Mouse (Mus musculus): ENCODE results near the gene Cd47. TPM values are rescaled to one million over a fixed set of nuclear protein-coding genes. Genes with fewer than 3 reads are reported as not detected.
A peak's percentile ranks its signal among the peaks of the same experiment; 100 is the strongest.

The Cd47 gene
- total and polyA plus RNA-seq, 3 experiments, result 102 to 277 (median 142) TPM

DNA sequence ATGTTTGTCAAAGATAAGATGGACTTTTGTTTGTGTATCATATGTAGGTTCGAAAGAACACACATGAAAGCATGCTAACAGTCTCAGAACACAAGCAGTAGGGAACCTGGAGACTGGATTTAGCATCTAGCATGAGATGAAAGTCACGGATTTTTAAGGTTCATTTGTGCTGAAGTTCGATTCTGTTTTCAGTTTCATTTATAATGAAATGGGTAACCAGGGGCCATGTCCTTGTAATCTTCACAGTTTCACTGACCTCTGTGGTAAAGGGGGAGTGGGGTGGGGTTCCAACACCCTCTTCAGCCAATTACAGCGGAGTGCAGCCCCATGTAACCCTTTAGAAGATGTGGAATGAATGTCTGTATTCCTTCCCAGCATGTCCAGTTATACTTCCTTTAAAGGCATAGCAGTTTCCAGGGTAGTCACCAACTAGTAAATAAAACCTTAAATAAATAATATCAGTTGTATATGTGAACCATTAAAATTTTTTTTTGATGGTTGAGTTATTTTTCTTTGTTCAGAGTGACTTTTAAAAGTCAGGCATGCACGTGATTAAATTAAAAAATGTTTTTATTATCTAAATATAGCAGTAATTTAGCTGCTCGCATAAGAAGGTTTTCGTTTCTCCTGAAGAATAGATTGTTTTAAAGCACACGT lies 57.3 kb downstream of the Cd47 start:
- 0 out of 2 replicates have a peak, but pooled peaks have one; percentile 65 for TF ChIP-seq CHD1 (IDR thresholded peaks at IDR 0.05; ENCODE audit: low read depth, low read length)
- TF ChIP-seq TCF12 (IDR thresholded peaks at IDR 0.05; ENCODE audit: low read depth, low read length), result peak; percentile 56
- TF ChIP-seq HCFC1 (IDR thresholded peaks at IDR 0.05; ENCODE audit: low read depth, low read length), result no peak
- TF ChIP-seq TBP (conservative IDR thresholded peaks at IDR 0.05; ENCODE audit: low read depth, low read length), result 0 out of 2 replicates have a peak, but pooled peaks have one; percentile 51
- TF ChIP-seq NELFE (IDR thresholded peaks at IDR 0.05; ENCODE audit: low read depth, low read length), result no peak
- no peak for TF ChIP-seq JUND (conservative IDR thresholded peaks at IDR 0.05; ENCODE audit: low read depth, low read length)
- no peak for TF ChIP-seq ZC3H11A (IDR thresholded peaks at IDR 0.05; ENCODE audit: low read depth, low read length)
- TF ChIP-seq USF1 (IDR thresholded peaks at IDR 0.05; ENCODE audit: low read depth, low read length), result no peak
- no peak for TF ChIP-seq MEF2A (IDR thresholded peaks at IDR 0.05; ENCODE audit: borderline replicate concordance, low read depth, low read length)
- TF ChIP-seq NRF1 (IDR thresholded peaks at IDR 0.05; ENCODE audit: low read depth, low read length), result no peak
- TF ChIP-seq RAD21 (IDR thresholded peaks at IDR 0.05; ENCODE audit: low read depth, low read length), result no peak
- TF ChIP-seq PAX5 (IDR thresholded peaks at IDR 0.05; ENCODE audit: low read length), result no peak
- TF ChIP-seq SMC3 (IDR thresholded peaks at IDR 0.05; ENCODE audit: low read depth, low read length), result peak; percentile 10; the same call in 1 of the 2 replicates
- peak; percentile 26; the same call in 1 of the 2 replicates for TF ChIP-seq POLR2A (IDR thresholded peaks at IDR 0.05; ENCODE audit: low read depth, low read length)
- no peak for TF ChIP-seq JUN (IDR thresholded peaks at IDR 0.05; ENCODE audit: insufficient read depth, low read depth, low read length)
- no peak for TF ChIP-seq ZMIZ1 (IDR thresholded peaks at IDR 0.05; ENCODE audit: low read depth, low read length)
- TF ChIP-seq ETS1 (conservative IDR thresholded peaks at IDR 0.05; ENCODE audit: low read depth, low read length), result peak; percentile 48
- peak; percentile 62 for TF ChIP-seq BHLHE40 (IDR thresholded peaks at IDR 0.05; ENCODE audit: low read depth, low read length)
- TF ChIP-seq ELF1 (IDR thresholded peaks at IDR 0.05; ENCODE audit: low read depth, low read length), result no peak
- no peak for TF ChIP-seq CTCF (conservative IDR thresholded peaks at IDR 0.05 in 1 of 2, IDR thresholded peaks at IDR 0.05 in 1 of 2; ENCODE audit: low read depth in 2 of 2, low read length in 2 of 2)
- TF ChIP-seq POLR2AphosphoS2 (IDR thresholded peaks at IDR 0.05; ENCODE audit: low read depth, low read length), result no peak
- TF ChIP-seq MYC (IDR thresholded peaks at IDR 0.05; ENCODE audit: low read depth, low read length), result no peak
- TF ChIP-seq ZNF384 (IDR thresholded peaks at IDR 0.05; ENCODE audit: low read depth, low read length), result no peak
- no peak for TF ChIP-seq CHD2 (IDR thresholded peaks at IDR 0.05; ENCODE audit: low read length)
- TF ChIP-seq GABPA (IDR thresholded peaks at IDR 0.05; ENCODE audit: insufficient replicate concordance, low read depth, low read length), result no peak
- TF ChIP-seq EP300 (IDR thresholded peaks at IDR 0.05; ENCODE audit: low read length), result peak; percentile 34; the same call in 1 of the 2 replicates
- TF ChIP-seq MAZ (IDR thresholded peaks at IDR 0.05; ENCODE audit: low read depth, low read length), result no peak
- TF ChIP-seq SIN3A (IDR thresholded peaks at IDR 0.05; ENCODE audit: low read length), result no peak; the same call in 1 of the 2 replicates
- TF ChIP-seq USF2 (conservative IDR thresholded peaks at IDR 0.05; ENCODE audit: low read depth, low read length), result no peak
- TF ChIP-seq MXI1 (IDR thresholded peaks at IDR 0.05; ENCODE audit: low read depth, low read length), result peak; percentile 40; the same call in 1 of the 2 replicates
- 0 out of 2 replicates have a peak, but pooled peaks have one; percentile 52 for TF ChIP-seq IRF4 (IDR thresholded peaks at IDR 0.05; ENCODE audit: low read depth, low read length)
- no peak for TF ChIP-seq E2F4 (IDR thresholded peaks at IDR 0.05; ENCODE audit: insufficient replicate concordance, low read depth, low read length)
- TF ChIP-seq UBTF (IDR thresholded peaks at IDR 0.05; ENCODE audit: low read depth, low read length), result peak; percentile 18; the same call in 1 of the 2 replicates
- no peak for TF ChIP-seq MAFK (IDR thresholded peaks at IDR 0.05; ENCODE audit: insufficient replicate concordance, low read length)
- TF ChIP-seq RCOR1 (conservative IDR thresholded peaks at IDR 0.05; ENCODE audit: low read depth, low read length), result no peak
- no peak for TF ChIP-seq ZKSCAN1 (IDR thresholded peaks at IDR 0.05; ENCODE audit: borderline replicate concordance, low read depth, low read length)
- TF ChIP-seq KAT2A (IDR thresholded peaks at IDR 0.05; ENCODE audit: insufficient replicate concordance, low read length), result no peak
- no peak for TF ChIP-seq MAX (IDR thresholded peaks at IDR 0.05; ENCODE audit: low read length)
- Histone ChIP-seq H3K4me2 (ENCODE audit: insufficient read depth, low read depth, poor library complexity, severe bottlenecking) (peak overlapping the region; percentile 99), H3K27me3 (replicated peaks) (no peaks in the 10 kb centered on the region), H3K9ac (ENCODE audit: insufficient read depth, low read depth) (peak overlapping the region; percentile 90), H3K4me3 (replicated peaks in 1 of 3; ENCODE audit: low read depth in 2 of 3, low read length in 2 of 3, poor library complexity in 1 of 3) (peak overlapping the region; percentile 67 to 90 (median 85)), H3K79me2 (replicated peaks; ENCODE audit: control insufficient read depth, extremely low read depth, insufficient read depth, poor library complexity, severe bottlenecking) (peaks cover 59% of the 10 kb centered on the region), H3K4me1 (ENCODE audit: control insufficient read depth in 1 of 2, insufficient read depth in 2 of 2) (peaks cover 17 to 49% of the 10 kb centered on the region in 2 experiments), H3K9me3 (replicated peaks; ENCODE audit: low read length) (peaks cover 6% of the 10 kb centered on the region), H3K36me3 (replicated peaks in 1 of 2; ENCODE audit: control insufficient read depth in 1 of 2, insufficient read depth in 1 of 2, low read length in 1 of 2) (peaks cover 18 to 28% of the 10 kb centered on the region in 2 experiments), H3K27ac (ENCODE audit: insufficient read depth, low read depth) (peak overlapping the region; percentile 82)
- dilution Hi-C loops (cut with MboI; ENCODE audit: extremely low pct_ligation_motif_present, extremely low pct_unique_long_range_greater_than_20kb, low sequenced_read_pairs), result no loop called here
- peak; percentile 67 for DNase-seq (ENCODE audit: extremely low read depth)
- in situ Hi-C loops (cut with MboI; ENCODE audit: low pct_ligation_motif_present, low pct_unique_long_range_greater_than_20kb, low sequenced_read_pairs), result no loop called here
